In the genomic region with DNA sequence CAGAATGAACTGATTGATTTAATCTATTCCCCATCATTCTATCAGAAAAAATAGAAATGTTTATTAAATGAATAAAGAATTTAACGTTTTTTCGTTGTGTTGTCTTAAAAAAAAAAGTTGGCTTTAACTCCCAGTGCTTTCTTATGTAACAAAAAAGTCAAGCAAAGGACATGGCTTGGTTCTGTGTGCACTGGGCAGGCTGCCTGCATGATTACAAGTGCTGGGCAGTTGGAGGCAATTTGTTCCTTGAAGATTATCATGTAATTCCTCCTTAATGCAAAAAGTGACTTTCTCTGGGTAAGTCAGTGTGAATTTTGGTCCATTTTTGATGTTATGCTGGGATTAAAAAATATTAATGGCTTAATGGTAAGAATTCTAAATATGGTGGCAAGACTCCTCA, we compare ENCODE assay signal across 16 mouse cellular contexts. TPM values are rescaled to one million over a fixed set of nuclear protein-coding genes. Genes with fewer than 3 reads are reported as not detected.
DNase-seq lines count a peak whose midpoint lies in the region; ATAC-seq lines count a peak whose summit lies in the region.
"Had no signal": no experiment of that assay in that cellular context is flagged by ENCODE, and none has a peak within 500 bp of the region (broad histone marks: within the 10 kb centered on the region; RNA-seq: fewer than 3 reads in every experiment).

No protein-coding gene starts in this region.

- H3K9me3 ChIP-seq in kidney, embryonic 15.5 days (replicated peaks) = no peaks in the 10 kb centered on the region
- H3K9me3 ChIP-seq: embryonic facial prominence, embryonic 13.5 days; forebrain, embryonic 10.5 days; heart, embryonic 15.5 days; limb, embryonic 15.5 days had no signal

- H3K36me3 ChIP-seq in kidney, embryonic 15.5 days = no peaks in the 10 kb centered on the region
- H3K36me3 ChIP-seq: embryonic facial prominence, embryonic 13.5 days; forebrain, embryonic 10.5 days; heart, embryonic 15.5 days; limb, embryonic 15.5 days had no signal

- no peak overlapping the region for H3K4me2 ChIP-seq in kidney, embryonic 15.5 days
- H3K4me2 ChIP-seq: embryonic facial prominence, embryonic 13.5 days; heart, embryonic 15.5 days; limb, embryonic 15.5 days had no signal

- peaks cover 7% of the 10 kb centered on the region for H3K4me1 ChIP-seq in kidney, embryonic 15.5 days
- H3K4me1 ChIP-seq: embryonic facial prominence, embryonic 13.5 days; forebrain, embryonic 10.5 days; heart, embryonic 15.5 days; limb, embryonic 15.5 days had no signal

- no peak overlapping the region for H3K9ac ChIP-seq in kidney, embryonic 15.5 days
- H3K9ac ChIP-seq: embryonic facial prominence, embryonic 13.5 days; heart, embryonic 15.5 days; limb, embryonic 15.5 days had no signal

- no peaks in the 10 kb centered on the region for H3K27me3 ChIP-seq in kidney, embryonic 15.5 days
- H3K27me3 ChIP-seq: embryonic facial prominence, embryonic 13.5 days; heart, embryonic 15.5 days; limb, embryonic 15.5 days had no signal

- 55% methylated on average over 2 of the region's 2 CpGs for WGBS in kidney, embryonic 15.5 days

- H3K4me3 ChIP-seq in kidney, embryonic 15.5 days (replicated peaks) = no peak overlapping the region
- H3K4me3 ChIP-seq: embryonic facial prominence, embryonic 13.5 days; forebrain, embryonic 10.5 days; heart, embryonic 15.5 days; limb, embryonic 15.5 days had no signal

- peak; percentile 6 to 30 for DNase-seq in adrenal gland, postnatal 36 days
- DNase-seq in adrenal gland, adult 2 months = no peak
- DNase-seq in kidney, postnatal 25 days = peak; percentile 36 to 79
- DNase-seq in gastrocnemius, postnatal 10 days = peak; percentile 28
- peak; percentile 65 for DNase-seq in lung, postnatal 36 days
- no peak for DNase-seq in left cerebral cortex, postnatal 25 days (ENCODE audit: low spot score in 2 of 2)
- DNase-seq in MN1 (ENCODE audit: low spot score) = no peak
- DNase-seq: cerebellum, adult 11 months; right cerebral cortex, postnatal 25 days; thymus, postnatal 14 days had no signal

- no peak for ATAC-seq in kidney, embryonic 15.5 days (replicated peaks; ENCODE audit: low FRiP score)
- ATAC-seq: hindbrain, embryonic 16.5 days had no signal

- intact Hi-C loops in left cerebral cortex, postnatal 25 days (cut with DNase I) = no loop called here

- no peak overlapping the region for H3K27ac ChIP-seq in kidney, embryonic 15.5 days
- H3K27ac ChIP-seq: embryonic facial prominence, embryonic 13.5 days; forebrain, embryonic 10.5 days; heart, embryonic 15.5 days; limb, embryonic 15.5 days had no signal

RNA-seq across cellular contexts. Expression of gene Sptbn1, which starts 15.7 kb away (rescaled TPM):
- total RNA-seq in adrenal gland, postnatal 36 days (2021) = 100 to 1,000 TPM; 310 to 342 TPM
- 100 to 1,000 TPM; 249 to 315 TPM for total RNA-seq in adrenal gland, adult 2 months (2021)
- 40.5 and 53.8 TPM in 2 replicates for polyA plus RNA-seq in adrenal gland, adult 2 months (2012; rRNA removed)
- 114 and 119 TPM in 2 replicates for polyA plus RNA-seq in kidney, embryonic 15.5 days (2015; fragmentation: Nextera tagmentation; extraction: Ambion mirVana)
- 100 to 1,000 TPM; 147 to 171 TPM for total RNA-seq in gastrocnemius, postnatal 10 days (2021)
- 100 to 1,000 TPM; 614 to 635 TPM for total RNA-seq in left cerebral cortex, postnatal 25 days (2021)

Comparison
In these comparisons a context has a peak if more than half of its experiments do, and no peak if none do; other contexts are left out.
1. DNase-seq: peak in adrenal gland, postnatal 36 days (2 of 2), kidney, postnatal 25 days (2 of 2), gastrocnemius, postnatal 10 days (single experiment) and lung, postnatal 36 days (single experiment); none in adrenal gland, adult 2 months (single experiment), left cerebral cortex, postnatal 25 days (0 of 2) and MN1 (single experiment).